In the genomic region with DNA sequence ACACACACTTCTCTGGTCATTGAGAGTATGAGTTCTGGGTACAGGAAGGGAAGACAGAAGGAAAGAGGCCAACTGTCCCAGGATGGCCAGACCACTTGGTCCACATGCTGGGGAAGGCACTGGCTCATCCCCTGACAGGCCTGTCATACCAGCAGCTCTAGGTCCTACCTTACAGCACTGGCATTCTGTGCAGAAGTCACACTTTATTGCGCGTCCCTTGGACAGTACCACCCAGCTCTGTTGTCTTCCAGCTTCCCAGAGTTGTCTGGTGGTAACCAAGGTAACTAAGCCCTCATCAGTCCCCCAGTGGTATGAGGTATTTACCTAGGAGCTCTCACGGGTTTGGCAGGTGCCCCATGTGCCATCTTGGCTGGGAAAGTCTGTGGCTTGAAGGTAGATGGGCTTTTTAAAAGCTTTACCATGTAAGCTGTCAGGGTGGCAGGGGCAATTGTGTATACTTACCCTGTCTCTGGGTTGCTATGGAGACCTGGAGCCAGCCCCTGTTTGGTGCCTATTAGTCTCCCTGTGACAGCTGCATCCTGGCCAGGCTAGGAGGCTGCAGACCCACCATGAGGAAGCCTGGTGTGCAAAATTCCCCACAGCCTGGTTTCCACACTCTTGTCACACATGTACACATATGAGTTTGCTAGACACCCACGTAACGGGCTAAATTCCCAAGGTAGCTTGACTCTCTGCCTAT, we compare ENCODE assay signal across 16 mouse cellular contexts. TPM values are rescaled to one million over a fixed set of nuclear protein-coding genes. Genes with fewer than 3 reads are reported as not detected.
DNase-seq lines count a peak whose midpoint lies in the region; ATAC-seq lines count a peak whose summit lies in the region.
"Had no signal": no experiment of that assay in that cellular context is flagged by ENCODE, and none has a peak within 500 bp of the region (broad histone marks: within the 10 kb centered on the region; RNA-seq: fewer than 3 reads in every experiment).

No protein-coding gene starts in this region.

- H3K4me2 ChIP-seq in heart, embryonic 13.5 days, result no peak overlapping the region
- no peak overlapping the region for H3K4me2 ChIP-seq in hindbrain, embryonic 11.5 days (replicated peaks; ENCODE audit: low read depth, low read length)
- no peak overlapping the region for H3K4me2 ChIP-seq in midbrain, embryonic 16.5 days (ENCODE audit: low read length)
- H3K4me2 ChIP-seq: hindbrain, embryonic 15.5 days; kidney, embryonic 15.5 days had no signal

- H3K4me1 ChIP-seq in heart, embryonic 13.5 days, result peaks cover 69% of the 10 kb centered on the region
- peaks cover 37% of the 10 kb centered on the region for H3K4me1 ChIP-seq in embryonic facial prominence, embryonic 10.5 days
- H3K4me1 ChIP-seq in hindbrain, embryonic 11.5 days (replicated peaks; ENCODE audit: control insufficient read depth, insufficient read depth, low read length), result no peaks in the 10 kb centered on the region; the same call in 1 of the 2 replicates
- peaks cover 7% of the 10 kb centered on the region; the same call in 1 of the 2 replicates for H3K4me1 ChIP-seq in midbrain, embryonic 16.5 days (ENCODE audit: control insufficient read depth, insufficient read depth, low read length)

- 72% methylated on average over 5 of the region's 5 CpGs for WGBS in heart, embryonic 13.5 days
- WGBS in embryonic facial prominence, embryonic 10.5 days, result 76% methylated on average over 5 of the region's 5 CpGs
- WGBS in hindbrain, embryonic 11.5 days, result 73% methylated on average over 5 of the region's 5 CpGs
- WGBS in midbrain, embryonic 16.5 days, result 48% methylated on average over 5 of the region's 5 CpGs

- peak overlapping the region; percentile 26 for H3K27ac ChIP-seq in heart, embryonic 13.5 days (replicated peaks)
- H3K27ac ChIP-seq in embryonic facial prominence, embryonic 10.5 days (replicated peaks), result peak overlapping the region; percentile 57; the same call in 1 of the 2 replicates
- no peak overlapping the region for H3K27ac ChIP-seq in hindbrain, embryonic 11.5 days (ENCODE audit: low read depth, low read length)
- H3K27ac ChIP-seq in midbrain, embryonic 16.5 days (ENCODE audit: low read length), result no peak overlapping the region
- H3K27ac ChIP-seq: hindbrain, embryonic 15.5 days; kidney, embryonic 15.5 days; liver, embryonic 14.5 days had no signal

- H3K36me3 ChIP-seq in heart, embryonic 13.5 days, result no peaks in the 10 kb centered on the region
- H3K36me3 ChIP-seq in embryonic facial prominence, embryonic 10.5 days (replicated peaks), result no peaks in the 10 kb centered on the region
- H3K36me3 ChIP-seq in hindbrain, embryonic 11.5 days (ENCODE audit: control insufficient read depth, insufficient read depth, low read length), result no peaks in the 10 kb centered on the region
- H3K36me3 ChIP-seq in midbrain, embryonic 16.5 days (ENCODE audit: control insufficient read depth, insufficient read depth, low read length), result no peaks in the 10 kb centered on the region
- H3K36me3 ChIP-seq: hindbrain, embryonic 15.5 days; kidney, embryonic 15.5 days had no signal

- H3K9me3 ChIP-seq in heart, embryonic 13.5 days, result no peaks in the 10 kb centered on the region
- no peaks in the 10 kb centered on the region for H3K9me3 ChIP-seq in embryonic facial prominence, embryonic 10.5 days
- no peaks in the 10 kb centered on the region for H3K9me3 ChIP-seq in hindbrain, embryonic 11.5 days (ENCODE audit: control insufficient read depth, low read length)
- H3K9me3 ChIP-seq in midbrain, embryonic 16.5 days (replicated peaks; ENCODE audit: control insufficient read depth, low read length, poor library complexity, severe bottlenecking), result no peaks in the 10 kb centered on the region
- H3K9me3 ChIP-seq: hindbrain, embryonic 15.5 days; kidney, embryonic 15.5 days had no signal

- H3K27me3 ChIP-seq in heart, embryonic 13.5 days (replicated peaks), result no peaks in the 10 kb centered on the region
- H3K27me3 ChIP-seq in embryonic facial prominence, embryonic 10.5 days (replicated peaks; ENCODE audit: low read depth, poor library complexity, severe bottlenecking), result no peaks in the 10 kb centered on the region
- no peaks in the 10 kb centered on the region for H3K27me3 ChIP-seq in hindbrain, embryonic 11.5 days (ENCODE audit: control insufficient read depth, insufficient read depth, low read length)
- H3K27me3 ChIP-seq in midbrain, embryonic 16.5 days (ENCODE audit: control insufficient read depth, insufficient read depth, low read depth, low read length), result no peaks in the 10 kb centered on the region
- H3K27me3 ChIP-seq: hindbrain, embryonic 15.5 days; kidney, embryonic 15.5 days had no signal

- no peak overlapping the region for H3K4me3 ChIP-seq in heart, embryonic 13.5 days
- H3K4me3 ChIP-seq in embryonic facial prominence, embryonic 10.5 days, result no peak overlapping the region
- H3K4me3 ChIP-seq in hindbrain, embryonic 11.5 days (ENCODE audit: low read depth, low read length), result no peak overlapping the region
- H3K4me3 ChIP-seq in midbrain, embryonic 16.5 days (ENCODE audit: low read depth, low read length), result no peak overlapping the region
- H3K4me3 ChIP-seq: erythroblast, embryonic 14.5 days; hindbrain, embryonic 15.5 days; kidney, embryonic 15.5 days had no signal

- peak overlapping the region; percentile 33 for H3K9ac ChIP-seq in heart, embryonic 13.5 days
- H3K9ac ChIP-seq in hindbrain, embryonic 11.5 days (ENCODE audit: low read depth, low read length), result no peak overlapping the region
- no peak overlapping the region for H3K9ac ChIP-seq in midbrain, embryonic 16.5 days (ENCODE audit: low read depth, low read length)
- H3K9ac ChIP-seq: hindbrain, embryonic 15.5 days; kidney, embryonic 15.5 days; liver, embryonic 14.5 days had no signal

- ATAC-seq in heart, embryonic 13.5 days (ENCODE audit: extremely low read depth, insufficient number of reproducible peaks, low FRiP score, low TSS enrichment), result no peak
- ATAC-seq in hindbrain, embryonic 11.5 days (ENCODE audit: low FRiP score), result no peak
- ATAC-seq in midbrain, embryonic 16.5 days, result peak; percentile 48; the same call in 1 of the 2 replicates

- no peak for DNase-seq in heart, adult 9 months (ENCODE audit: low spot score in 2 of 2)
- DNase-seq in embryonic facial prominence, embryonic 10.5 days (ENCODE audit: low spot score), result no peak
- DNase-seq in hindbrain, embryonic 11.5 days (ENCODE audit: low spot score), result peak; percentile 38
- DNase-seq in layer of hippocampus, postnatal 14 days (ENCODE audit: low spot score in 2 of 2), result no peak
- DNase-seq in layer of hippocampus, adult 11-12 months (ENCODE audit: low spot score), result no peak
- DNase-seq: cerebellum, postnatal 36 days; gastrocnemius, postnatal 14 days; layer of hippocampus, adult 9-11 months; right cerebral cortex, adult 18-20 months had no signal

RNA-seq across cellular contexts. Expression of a gene that starts 18.5 kb away (rescaled TPM):
- polyA plus RNA-seq in heart, embryonic 13.5 days (2015; fragmentation: Nextera tagmentation; extraction: Ambion mirVana), result 0.06 and 0.15 TPM in 2 replicates
- 0.07 and 0.16 TPM in 2 replicates for polyA plus RNA-seq in embryonic facial prominence, embryonic 10.5 days (2016; fragmentation: Nextera tagmentation; extraction: Ambion mirVana)
- not detected in 2 replicates for polyA plus RNA-seq in hindbrain, embryonic 11.5 days (2014; fragmentation: Nextera tagmentation; extraction: Ambion mirVana)
- not detected in 2 replicates for polyA plus RNA-seq in midbrain, embryonic 16.5 days (2015; fragmentation: Nextera tagmentation; extraction: Ambion mirVana)
- under 1 TPM in 1 of 2 experiments, not detected in 1; 0.25 TPM for total RNA-seq in layer of hippocampus, postnatal 14 days (2021)
- polyA plus RNA-seq: hindbrain, embryonic 15.5 days had no signal

RNA-seq across cellular contexts. Expression of a gene that starts 24.4 kb away (rescaled TPM):
- polyA plus RNA-seq in heart, embryonic 13.5 days (2015; fragmentation: Nextera tagmentation; extraction: Ambion mirVana), result 519 and 566 TPM in 2 replicates
- 0.72 and 0.86 TPM in 2 replicates for polyA plus RNA-seq in embryonic facial prominence, embryonic 10.5 days (2016; fragmentation: Nextera tagmentation; extraction: Ambion mirVana)
- polyA plus RNA-seq in hindbrain, embryonic 11.5 days (2014; fragmentation: Nextera tagmentation; extraction: Ambion mirVana), result 0.39 and 0.53 TPM in 2 replicates
- polyA plus RNA-seq in midbrain, embryonic 16.5 days (2015; fragmentation: Nextera tagmentation; extraction: Ambion mirVana), result 0.40 TPM in 1 of 2 replicates, not detected in the other
- total RNA-seq in layer of hippocampus, postnatal 14 days (2021), result under 1 TPM in 1 of 2 experiments, not detected in 1; 0.90 TPM
- total RNA-seq: left cerebral cortex, postnatal 36 days had no signal
- polyA plus RNA-seq: erythroblast, embryonic 14.5 days had no signal

Comparison
In these comparisons a context has a peak if more than half of its experiments do, and no peak if none do; other contexts are left out.
1. H3K27ac ChIP-seq: peak in heart, embryonic 13.5 days (single experiment) and embryonic facial prominence, embryonic 10.5 days (single experiment); none in hindbrain, embryonic 11.5 days (single experiment) and midbrain, embryonic 16.5 days (single experiment).
2. RNA of a gene that starts 24.4 kb away (polyA plus RNA-seq): 519 to 566 TPM in heart, embryonic 13.5 days; 0.72 to 0.86 TPM in embryonic facial prominence, embryonic 10.5 days, 0.40 TPM in midbrain, embryonic 16.5 days and 0.39 to 0.53 TPM in hindbrain, embryonic 11.5 days; every median in the first group is over 100 times any median in the second.